Mouse (Mus musculus): ENCODE measurements around the gene Ctu1. TPM values are rescaled to one million over a fixed set of nuclear protein-coding genes. Genes with fewer than 3 reads are reported as not detected.
"Not testable (repeated sequence)": the region's sequence is repeated elsewhere in the genome, so short reads cannot be mapped to it uniquely, and the experiment has no call there.

Gene Ctu1
- polyA plus RNA-seq, 1 experiment from 2014 or later, result 17.1 TPM

- no peak overlapping the region for H3K4me3 ChIP-seq (replicated peaks)
- H3K4me2 ChIP-seq (replicated peaks), result no peak overlapping the region
- no peaks in the 10 kb centered on the region for H3K36me3 ChIP-seq
- H3K27me3 ChIP-seq, result no peaks in the 10 kb centered on the region
- no peak for ATAC-seq (ENCODE audit: insufficient number of reproducible peaks, low FRiP score, low TSS enrichment, low read depth)
- no peak overlapping the region for H3K9ac ChIP-seq
- H3K27ac ChIP-seq (replicated peaks), result no peak overlapping the region
- no peaks in the 10 kb centered on the region for H3K9me3 ChIP-seq (replicated peaks)
- H3K4me1 ChIP-seq, result no peaks in the 10 kb centered on the region
- 85% methylated on average over 6 of the region's 6 CpGs for whole genome bisulfite sequencing
Observed at GRCm38 (mm10) chr7:43652683-43653082, 19.1 kb upstream of the Ctu1 start.

GRCm38 (mm10) chr7:43654519-43654918, 17.3 kb upstream of the Ctu1 start:
- 70% methylated on average over 3 of the region's 3 CpGs for WGBS
- H3K9me3 ChIP-seq (replicated peaks), result no peaks in the 10 kb centered on the region
- no peaks in the 10 kb centered on the region for H3K4me1 ChIP-seq
- H3K4me2 ChIP-seq (replicated peaks), result no peak overlapping the region
- no peak for ATAC-seq (ENCODE audit: insufficient number of reproducible peaks, low FRiP score, low TSS enrichment, low read depth)
- H3K36me3 ChIP-seq, result no peaks in the 10 kb centered on the region
- H3K27me3 ChIP-seq, result no peaks in the 10 kb centered on the region
- H3K27ac ChIP-seq (replicated peaks), result no peak overlapping the region
- H3K9ac ChIP-seq, result no peak overlapping the region
- no peak overlapping the region for H3K4me3 ChIP-seq (replicated peaks)

GRCm38 (mm10) chr7:43656232-43656631, 15.6 kb upstream of the Ctu1 start:
- no peaks in the 10 kb centered on the region for H3K4me1 ChIP-seq
- no peak overlapping the region for H3K9ac ChIP-seq
- no peaks in the 10 kb centered on the region for H3K9me3 ChIP-seq (replicated peaks)
- no peak overlapping the region for H3K4me2 ChIP-seq (replicated peaks)
- H3K27ac ChIP-seq (replicated peaks), result no peak overlapping the region
- WGBS, result 54% methylated on average over 6 of the region's 6 CpGs
- ATAC-seq (ENCODE audit: insufficient number of reproducible peaks, low FRiP score, low TSS enrichment, low read depth), result no peak
- no peaks in the 10 kb centered on the region for H3K27me3 ChIP-seq
- no peaks in the 10 kb centered on the region for H3K36me3 ChIP-seq
- no peak overlapping the region for H3K4me3 ChIP-seq (replicated peaks)

- H3K27me3 ChIP-seq, result no peaks in the 10 kb centered on the region
- no peak within 1 kb of the TSS for H3K27ac ChIP-seq (replicated peaks)
- H3K9me3 ChIP-seq (replicated peaks), result no peaks in the 10 kb centered on the region
- no peak within 1 kb of the TSS for H3K4me2 ChIP-seq (replicated peaks)
- H3K36me3 ChIP-seq, result no peaks in the 10 kb centered on the region
- H3K9ac ChIP-seq, result no peak within 1 kb of the TSS
- WGBS, result 73% methylated on average over 1 of the region's 1 CpGs
- ATAC-seq (ENCODE audit: insufficient number of reproducible peaks, low FRiP score, low TSS enrichment, low read depth), result no peak
- H3K4me3 ChIP-seq (replicated peaks), result no peak within 1 kb of the TSS
- no peaks in the 10 kb centered on the region for H3K4me1 ChIP-seq
Observed at GRCm38 (mm10) chr7:43660002-43660401, 11.8 kb upstream of the Ctu1 start, which contains the start of gene Siglece. TSS of gene Siglece (minus strand) at chr7:43660161.

GRCm38 (mm10) chr7:43662804-43663203, 9.0 kb upstream of the Ctu1 start:
- H3K36me3 ChIP-seq, result no peaks in the 10 kb centered on the region
- ATAC-seq (ENCODE audit: insufficient number of reproducible peaks, low FRiP score, low TSS enrichment, low read depth), result no peak
- H3K27me3 ChIP-seq, result no peaks in the 10 kb centered on the region
- H3K9ac ChIP-seq, result no peak overlapping the region
- H3K4me1 ChIP-seq, result no peaks in the 10 kb centered on the region
- H3K9me3 ChIP-seq (replicated peaks), result no peaks in the 10 kb centered on the region
- no peak overlapping the region for H3K4me2 ChIP-seq (replicated peaks)
- H3K27ac ChIP-seq (replicated peaks), result no peak overlapping the region
- no peak overlapping the region for H3K4me3 ChIP-seq (replicated peaks)
- WGBS, result 77% methylated on average over 1 of the region's 1 CpGs

- H3K4me2 ChIP-seq (replicated peaks); H3K36me3 ChIP-seq; H3K9ac ChIP-seq; H3K9me3 ChIP-seq (replicated peaks); H3K27ac ChIP-seq (replicated peaks); ATAC-seq (ENCODE audit: insufficient number of reproducible peaks, low FRiP score, low TSS enrichment, low read depth); H3K4me3 ChIP-seq (replicated peaks); H3K27me3 ChIP-seq; H3K4me1 ChIP-seq: not testable (repeated sequence)
- WGBS, result 86% methylated on average over 4 of the region's 4 CpGs
Observed at GRCm38 (mm10) chr7:43667221-43667620, 4.6 kb upstream of the Ctu1 start.

GRCm38 (mm10) chr7:43668582-43668981, 3.2 kb upstream of the Ctu1 start:
- 16% methylated on average over 3 of the region's 3 CpGs for WGBS
- no peak overlapping the region for H3K27ac ChIP-seq (replicated peaks)
- H3K36me3 ChIP-seq, result no peaks in the 10 kb centered on the region
- no peak overlapping the region for H3K4me3 ChIP-seq (replicated peaks)
- H3K4me2 ChIP-seq (replicated peaks), result no peak overlapping the region
- no peak for ATAC-seq (ENCODE audit: insufficient number of reproducible peaks, low FRiP score, low TSS enrichment, low read depth)
- H3K4me1 ChIP-seq, result peaks cover 6% of the 10 kb centered on the region
- H3K9ac ChIP-seq, result no peak overlapping the region
- H3K27me3 ChIP-seq, result no peaks in the 10 kb centered on the region
- no peaks in the 10 kb centered on the region for H3K9me3 ChIP-seq (replicated peaks)

GRCm38 (mm10) chr7:43671064-43671808, 580 bp upstream of the Ctu1 start:
- H3K4me3 ChIP-seq (replicated peaks), result peak overlapping the region; percentile 80
- WGBS, result 68% methylated on average over 11 of the region's 11 CpGs
- H3K36me3 ChIP-seq, result peaks cover 21% of the 10 kb centered on the region
- peaks cover 6% of the 10 kb centered on the region for H3K4me1 ChIP-seq
- H3K9me3 ChIP-seq (replicated peaks), result no peaks in the 10 kb centered on the region
- H3K27ac ChIP-seq (replicated peaks), result peak overlapping the region; percentile 80; the same call in 1 of the 2 replicates
- no peaks in the 10 kb centered on the region for H3K27me3 ChIP-seq
- ATAC-seq (ENCODE audit: insufficient number of reproducible peaks, low FRiP score, low TSS enrichment, low read depth), result no peak; the same call in 1 of the 2 replicates
- peak overlapping the region; percentile 78 for H3K4me2 ChIP-seq (replicated peaks)
- peak overlapping the region; percentile 64 for H3K9ac ChIP-seq

- ATAC-seq (ENCODE audit: insufficient number of reproducible peaks, low FRiP score, low TSS enrichment, low read depth), result no peak
Observed at GRCm38 (mm10) chr7:43672581-43673260, 905 bp downstream of the Ctu1 start.

GRCm38 (mm10) chr7:43675091-43675490, 3.3 kb downstream of the Ctu1 start:
- no peak overlapping the region for H3K9ac ChIP-seq
- H3K4me3 ChIP-seq (replicated peaks), result no peak overlapping the region
- no peak overlapping the region for H3K27ac ChIP-seq (replicated peaks)
- WGBS, result 91% methylated on average over 32 of the region's 32 CpGs
- H3K4me1 ChIP-seq, result peaks cover 6% of the 10 kb centered on the region
- no peak for ATAC-seq (ENCODE audit: insufficient number of reproducible peaks, low FRiP score, low TSS enrichment, low read depth)
- H3K36me3 ChIP-seq, result peaks cover 44% of the 10 kb centered on the region
- H3K4me2 ChIP-seq (replicated peaks), result no peak overlapping the region
- no peaks in the 10 kb centered on the region for H3K27me3 ChIP-seq
- 0 out of 2 replicates have a peak, but pooled peaks cover 5% of the 10 kb centered on the region for H3K9me3 ChIP-seq (replicated peaks)

More at GRCm38 (mm10) chr7:43672581-43673260, 905 bp downstream of the Ctu1 start:
- Histone ChIP-seq H3K27me3 (no peaks in the 10 kb centered on the region), H3K9me3 (replicated peaks) (0 out of 2 replicates have a peak, but pooled peaks cover 5% of the 10 kb centered on the region), H3K4me2 (replicated peaks) (peak overlapping the region; percentile 78), H3K9ac (peak overlapping the region; percentile 64), H3K27ac (replicated peaks) (peak overlapping the region; percentile 80), H3K4me1 (peaks cover 6% of the 10 kb centered on the region), H3K36me3 (peaks cover 36% of the 10 kb centered on the region), H3K4me3 (replicated peaks) (peak overlapping the region; percentile 80)
- WGBS, result 12% methylated on average over 10 of the region's 10 CpGs

- no peaks in the 10 kb centered on the region for H3K27me3 ChIP-seq
- H3K4me2 ChIP-seq (replicated peaks), result no peak overlapping the region
- H3K9me3 ChIP-seq (replicated peaks), result 0 out of 2 replicates have a peak, but pooled peaks cover 5% of the 10 kb centered on the region
- ATAC-seq (ENCODE audit: insufficient number of reproducible peaks, low FRiP score, low TSS enrichment, low read depth), result no peak
- peaks cover 44% of the 10 kb centered on the region for H3K36me3 ChIP-seq
- H3K4me3 ChIP-seq (replicated peaks), result no peak overlapping the region
- no peaks in the 10 kb centered on the region for H3K4me1 ChIP-seq
- no peak overlapping the region for H3K27ac ChIP-seq (replicated peaks)
- H3K9ac ChIP-seq, result no peak overlapping the region
Observed at GRCm38 (mm10) chr7:43678517-43678916, 6.7 kb downstream of the Ctu1 start.

Measured in embryonic facial prominence, embryonic 15.5 days (tissue).